13 mouse cellular contexts compared by ENCODE assay signal in the genomic region with DNA sequence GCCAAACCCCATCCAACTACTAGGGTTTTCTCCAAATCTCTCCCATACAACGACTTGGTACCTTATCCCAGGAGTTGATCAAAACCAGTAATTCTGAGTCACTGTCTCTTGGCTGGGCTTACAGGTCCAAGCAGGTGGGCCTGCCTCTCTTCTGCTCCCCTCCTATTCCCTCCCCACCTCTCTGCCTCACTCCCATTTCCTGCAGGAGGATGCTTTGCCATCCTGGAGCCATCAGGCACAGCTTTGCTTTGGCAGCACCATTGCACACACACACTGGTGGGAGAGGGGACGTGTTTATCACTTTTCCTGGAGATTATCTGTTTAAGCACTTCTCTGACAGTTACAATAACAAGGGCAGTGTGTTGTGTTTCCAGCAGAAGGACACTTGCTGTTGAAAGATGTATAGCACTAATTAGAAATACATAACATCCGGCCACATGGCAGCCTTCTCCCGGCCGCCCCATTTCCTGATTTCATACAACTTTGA.
DNase-seq lines count a peak whose midpoint lies in the region; ATAC-seq lines count a peak whose summit lies in the region.
"Had no signal": no experiment of that assay in that cellular context is flagged by ENCODE, and none has a peak within 500 bp of the region (broad histone marks: within the 10 kb centered on the region; RNA-seq: fewer than 3 reads in every experiment).

No protein-coding gene starts in this region.

- no peak for DNase-seq in embryonic facial prominence, embryonic 10.5 days (ENCODE audit: low spot score)
- DNase-seq in heart, postnatal 4 days, result no peak
- DNase-seq in brain, adult 2 months (ENCODE audit: low read depth, low spot score), result peak; percentile 52
- DNase-seq in lung, postnatal 36 days, result peak; percentile 10
- no peak for DNase-seq in liver, embryonic 11.5 days (ENCODE audit: low spot score)
- DNase-seq: embryo, embryonic 11 days; spleen, adult 18-20 months had no signal

- WGBS in embryonic facial prominence, embryonic 15.5 days, result 65% methylated on average over 5 of the region's 5 CpGs
- WGBS in embryonic facial prominence, embryonic 10.5 days, result 91% methylated on average over 5 of the region's 5 CpGs
- 60% methylated on average over 5 of the region's 5 CpGs for WGBS in heart, embryonic 16.5 days
- WGBS in liver, embryonic 11.5 days, result 69% methylated on average over 5 of the region's 5 CpGs

- H3K36me3 ChIP-seq in embryonic facial prominence, embryonic 15.5 days, result peaks cover 3% of the 10 kb centered on the region
- H3K36me3 ChIP-seq in embryonic facial prominence, embryonic 10.5 days (replicated peaks), result peaks cover 7% of the 10 kb centered on the region
- H3K36me3 ChIP-seq in heart, embryonic 16.5 days (ENCODE audit: control insufficient read depth, insufficient read depth), result no peaks in the 10 kb centered on the region
- H3K36me3 ChIP-seq in liver, embryonic 11.5 days (ENCODE audit: control insufficient read depth, insufficient read depth, low read length), result no peaks in the 10 kb centered on the region

- no peaks in the 10 kb centered on the region for H3K9me3 ChIP-seq in embryonic facial prominence, embryonic 15.5 days (replicated peaks)
- no peaks in the 10 kb centered on the region for H3K9me3 ChIP-seq in embryonic facial prominence, embryonic 10.5 days
- no peaks in the 10 kb centered on the region for H3K9me3 ChIP-seq in heart, embryonic 16.5 days (replicated peaks; ENCODE audit: control insufficient read depth, low read length)
- no peaks in the 10 kb centered on the region for H3K9me3 ChIP-seq in liver, embryonic 11.5 days (ENCODE audit: control insufficient read depth, low read length)
- H3K9me3 ChIP-seq: hindbrain, embryonic 15.5 days had no signal

- H3K4me2 ChIP-seq in embryonic facial prominence, embryonic 15.5 days (replicated peaks), result no peak overlapping the region
- no peak overlapping the region for H3K4me2 ChIP-seq in heart, embryonic 16.5 days (ENCODE audit: low read depth, low read length)
- no peak overlapping the region for H3K4me2 ChIP-seq in liver, embryonic 11.5 days
- H3K4me2 ChIP-seq: hindbrain, embryonic 15.5 days; midbrain, embryonic 11.5 days had no signal

- H3K4me1 ChIP-seq in embryonic facial prominence, embryonic 15.5 days, result 0 out of 2 replicates have a peak, but pooled peaks cover 7% of the 10 kb centered on the region
- H3K4me1 ChIP-seq in embryonic facial prominence, embryonic 10.5 days, result peaks cover 3% of the 10 kb centered on the region; the same call in 1 of the 2 replicates
- peaks cover 19% of the 10 kb centered on the region for H3K4me1 ChIP-seq in heart, embryonic 16.5 days (ENCODE audit: control insufficient read depth, insufficient read depth, low read length)
- H3K4me1 ChIP-seq in liver, embryonic 11.5 days (replicated peaks; ENCODE audit: control insufficient read depth, insufficient read depth, low read length), result peaks cover 4% of the 10 kb centered on the region; the same call in 1 of the 2 replicates
- H3K4me1 ChIP-seq: hindbrain, embryonic 15.5 days had no signal

- H3K9ac ChIP-seq in embryonic facial prominence, embryonic 15.5 days, result no peak overlapping the region
- H3K9ac ChIP-seq in heart, embryonic 16.5 days (ENCODE audit: low read length), result no peak overlapping the region
- no peak overlapping the region for H3K9ac ChIP-seq in liver, embryonic 11.5 days (ENCODE audit: low read depth, low read length)
- H3K9ac ChIP-seq: hindbrain, embryonic 15.5 days had no signal

- H3K4me3 ChIP-seq in embryonic facial prominence, embryonic 15.5 days (replicated peaks), result no peak overlapping the region
- H3K4me3 ChIP-seq in embryonic facial prominence, embryonic 10.5 days, result no peak overlapping the region
- H3K4me3 ChIP-seq in heart, embryonic 16.5 days (ENCODE audit: low read length), result no peak overlapping the region
- H3K4me3 ChIP-seq in liver, embryonic 11.5 days (ENCODE audit: low read depth, low read length), result no peak overlapping the region
- H3K4me3 ChIP-seq: hindbrain, embryonic 15.5 days; left cerebral cortex, adult 2 months had no signal

- no peak for ATAC-seq in embryonic facial prominence, embryonic 15.5 days (ENCODE audit: insufficient number of reproducible peaks, low FRiP score, low TSS enrichment, low read depth)
- 0 out of 2 replicates have a peak, but pooled peaks have one; percentile 28 for ATAC-seq in heart, embryonic 16.5 days (replicated peaks; ENCODE audit: extremely low read depth, insufficient read depth, low FRiP score)
- no peak for ATAC-seq in liver, embryonic 11.5 days (replicated peaks; ENCODE audit: low FRiP score)
- ATAC-seq in activated CD4-positive, CD25-positive, alpha-beta regulatory T cell, adult 4 months, result no peak

- no peaks in the 10 kb centered on the region for H3K27me3 ChIP-seq in embryonic facial prominence, embryonic 15.5 days
- H3K27me3 ChIP-seq in embryonic facial prominence, embryonic 10.5 days (replicated peaks; ENCODE audit: low read depth, poor library complexity, severe bottlenecking), result no peaks in the 10 kb centered on the region
- no peaks in the 10 kb centered on the region for H3K27me3 ChIP-seq in heart, embryonic 16.5 days (ENCODE audit: control insufficient read depth, insufficient read depth, low read length)
- no peaks in the 10 kb centered on the region for H3K27me3 ChIP-seq in liver, embryonic 11.5 days (replicated peaks; ENCODE audit: control insufficient read depth, insufficient read depth, low read length)
- H3K27me3 ChIP-seq: hindbrain, embryonic 15.5 days had no signal

- H3K27ac ChIP-seq in embryonic facial prominence, embryonic 15.5 days (replicated peaks), result 0 out of 2 replicates have a peak overlapping the region, but pooled peaks have one; percentile 48
- H3K27ac ChIP-seq in embryonic facial prominence, embryonic 10.5 days (replicated peaks), result no peak overlapping the region
- peak overlapping the region; percentile 66 for H3K27ac ChIP-seq in heart, embryonic 16.5 days (ENCODE audit: low read length)
- no peak overlapping the region for H3K27ac ChIP-seq in liver, embryonic 11.5 days (ENCODE audit: low read depth, low read length)
- H3K27ac ChIP-seq: hindbrain, embryonic 15.5 days; left cerebral cortex, adult 2 months had no signal

Comparison
In these comparisons a context has a peak if more than half of its experiments do, and no peak if none do; other contexts are left out.
1. H3K27ac ChIP-seq: peak in embryonic facial prominence, embryonic 15.5 days (single experiment) and heart, embryonic 16.5 days (single experiment); none in embryonic facial prominence, embryonic 10.5 days (single experiment) and liver, embryonic 11.5 days (single experiment).
2. DNase-seq: peak in brain, adult 2 months (single experiment) and lung, postnatal 36 days (single experiment); none in embryonic facial prominence, embryonic 10.5 days (single experiment), heart, postnatal 4 days (single experiment) and liver, embryonic 11.5 days (single experiment).